Mouse (Mus musculus): ENCODE results near the gene Tmem131. TPM values are rescaled to one million over a fixed set of nuclear protein-coding genes. Genes with fewer than 3 reads are reported as not detected.

Gene Tmem131
- polyA plus RNA-seq, 1 experiment from 2014 or later: 6.5 TPM

DNA sequence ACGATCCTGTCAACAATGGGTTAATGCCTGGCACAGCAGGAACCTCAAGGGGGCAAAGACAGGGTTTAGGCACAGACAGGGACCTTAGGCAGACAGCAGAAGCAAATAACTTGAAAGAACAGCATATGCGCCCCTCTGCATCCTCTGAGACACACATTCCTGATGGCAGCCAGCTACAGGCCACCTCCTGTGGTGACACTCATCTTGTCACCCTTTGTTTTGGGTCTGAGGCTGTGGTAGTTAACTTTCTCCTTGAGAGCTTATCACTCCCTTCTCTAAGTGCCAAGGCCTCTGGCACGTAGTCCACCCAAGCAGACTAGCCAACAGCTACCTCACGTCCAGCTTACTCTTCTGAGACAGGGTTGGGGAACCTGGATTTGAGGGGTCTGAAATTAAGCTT is 197.8 kb downstream of the Tmem131 start:
- no peak overlapping the region for H3K27ac ChIP-seq (replicated peaks)
- no peak overlapping the region for H3K9ac ChIP-seq
- WGBS: 41% methylated on average over 4 of the region's 4 CpGs
- no peaks in the 10 kb centered on the region for H3K36me3 ChIP-seq
- no peak for ATAC-seq (ENCODE audit: extremely low read depth, insufficient number of reproducible peaks, low FRiP score, low TSS enrichment)
- H3K4me2 ChIP-seq: no peak overlapping the region
- H3K9me3 ChIP-seq: no peaks in the 10 kb centered on the region
- no peak overlapping the region for H3K4me3 ChIP-seq
- H3K27me3 ChIP-seq (replicated peaks): peaks cover 26% of the 10 kb centered on the region
- H3K4me1 ChIP-seq: 0 out of 2 replicates have a peak, but pooled peaks cover 5% of the 10 kb centered on the region

DNA sequence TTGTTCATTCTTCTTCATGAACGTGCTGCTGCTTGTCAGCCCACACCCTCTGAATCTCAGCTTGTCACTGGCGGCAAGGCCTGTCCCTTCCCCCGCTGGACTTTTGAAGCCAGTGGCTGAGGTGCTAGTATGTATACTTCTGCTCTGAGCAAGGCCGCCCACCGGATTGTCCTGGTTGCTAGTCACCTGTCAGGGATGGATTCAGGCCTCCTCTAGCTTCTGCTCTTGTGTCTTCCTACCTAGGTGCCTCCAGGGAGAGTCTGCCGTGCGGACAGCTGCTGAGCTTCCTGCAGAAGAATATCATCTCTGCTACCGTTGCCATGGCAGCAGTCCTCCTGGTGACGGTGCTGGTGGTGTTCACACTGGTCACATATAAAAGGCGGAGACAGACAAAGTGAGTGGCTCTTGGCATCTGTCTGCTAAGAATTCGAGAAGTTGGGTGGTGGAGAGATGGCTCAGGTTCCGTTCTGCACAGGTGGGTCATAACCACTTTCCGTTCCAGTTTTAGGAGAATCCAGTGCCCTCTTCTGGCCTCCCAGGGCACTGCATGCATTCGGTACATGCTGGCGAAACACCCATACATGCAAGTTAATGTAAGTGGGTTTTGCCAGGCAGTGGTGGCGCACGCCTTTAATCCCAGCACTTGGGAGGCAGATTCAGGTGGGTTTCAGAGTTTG is 199.1 kb downstream of the Tmem131 start:
- H3K4me1 ChIP-seq: 0 out of 2 replicates have a peak, but pooled peaks cover 5% of the 10 kb centered on the region
- peak overlapping the region; percentile 30 for H3K4me3 ChIP-seq
- no peaks in the 10 kb centered on the region for H3K36me3 ChIP-seq
- no peak overlapping the region for H3K27ac ChIP-seq (replicated peaks)
- H3K9ac ChIP-seq: no peak overlapping the region
- no peak for ATAC-seq (ENCODE audit: extremely low read depth, insufficient number of reproducible peaks, low FRiP score, low TSS enrichment)
- 26% methylated on average over 17 of the region's 17 CpGs for WGBS
- H3K9me3 ChIP-seq: no peaks in the 10 kb centered on the region
- peak overlapping the region; percentile 55 for H3K4me2 ChIP-seq
- peaks cover 34% of the 10 kb centered on the region for H3K27me3 ChIP-seq (replicated peaks)

DNA sequence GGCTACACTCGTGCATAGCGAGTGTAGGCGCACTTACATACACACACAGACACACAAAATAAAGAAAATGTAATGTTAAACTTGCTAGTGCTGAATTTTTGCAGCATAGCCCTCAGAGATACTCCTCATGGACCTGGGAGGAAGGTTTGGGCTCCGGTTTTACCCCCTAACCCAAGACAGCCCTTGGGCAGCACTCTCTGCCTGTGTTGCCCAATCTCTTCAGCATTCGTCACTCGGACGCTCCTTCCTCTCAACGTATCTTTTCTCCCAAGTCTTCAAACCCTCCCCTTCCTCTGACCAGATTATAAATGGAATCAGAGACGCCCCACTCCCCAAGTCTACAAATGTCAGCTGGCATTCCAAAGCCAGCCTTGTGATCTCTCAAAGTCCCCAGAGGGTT is 200.4 kb downstream of the Tmem131 start:
- 63% methylated on average over 9 of the region's 9 CpGs for WGBS
- Histone ChIP-seq H3K27ac (replicated peaks) (no peak overlapping the region), H3K4me2 (no peak overlapping the region)

More for the DNA sequence above, 200.4 kb downstream of the Tmem131 start:
- Histone ChIP-seq H3K9ac (no peak overlapping the region), H3K27me3 (replicated peaks) (peaks cover 34% of the 10 kb centered on the region), H3K4me3 (no peak overlapping the region), H3K36me3 (no peaks in the 10 kb centered on the region), H3K4me1 (0 out of 2 replicates have a peak, but pooled peaks cover 5% of the 10 kb centered on the region), H3K9me3 (no peaks in the 10 kb centered on the region)
- no peak for ATAC-seq (ENCODE audit: extremely low read depth, insufficient number of reproducible peaks, low FRiP score, low TSS enrichment)

Other genes starting within 250 kb of the Tmem131 start
- gene 4933424G06Rik, start 233.5 kb downstream of the Tmem131 start, polyA plus RNA-seq (2015; fragmentation: Nextera tagmentation; extraction: Ambion mirVana): 0.13 TPM in 1 of 2 replicates, not detected in the other
- gene Actr1b, start 229.2 kb downstream of the Tmem131 start, polyA plus RNA-seq (2015; fragmentation: Nextera tagmentation; extraction: Ambion mirVana): 85.5 and 90.6 TPM in 2 replicates
- 0.31 and 0.34 TPM in 2 replicates for gene Zap70, start 181.9 kb downstream of the Tmem131 start, polyA plus RNA-seq (2015; fragmentation: Nextera tagmentation; extraction: Ambion mirVana)
- 0.08 and 0.24 TPM in 2 replicates for gene Vwa3b, start 82.9 kb upstream of the Tmem131 start, polyA plus RNA-seq (2015; fragmentation: Nextera tagmentation; extraction: Ambion mirVana)